ENCODE assay signal across 19 mouse cellular contexts in the genomic region with DNA sequence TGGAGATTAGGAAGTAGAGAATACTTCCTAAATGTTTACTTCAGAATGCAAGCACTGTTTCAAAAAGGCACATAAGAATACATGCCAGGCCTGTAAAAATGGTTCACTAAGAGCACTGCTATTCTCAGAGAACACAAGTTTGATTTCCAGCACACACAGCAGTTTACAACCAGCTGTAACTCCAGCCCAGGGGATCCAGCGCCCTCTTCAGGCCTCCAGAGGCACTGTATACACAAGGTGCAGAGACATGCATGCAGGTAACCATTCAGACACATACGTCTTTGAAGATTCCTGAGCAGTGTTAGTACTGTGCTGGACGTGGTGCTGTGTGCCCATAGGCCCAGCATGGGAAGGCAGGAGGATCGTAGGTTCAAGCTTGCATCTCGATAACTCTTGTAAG. TPM values are rescaled to one million over a fixed set of nuclear protein-coding genes. Genes with fewer than 3 reads are reported as not detected.
A peak's percentile ranks its signal among the peaks of the same experiment; 100 is the strongest.
DNase-seq lines count a peak whose midpoint lies in the region; ATAC-seq and TF ChIP-seq lines count a peak whose summit lies in the region.
"Had no signal": no experiment of that assay in that cellular context is flagged by ENCODE, and none has a peak within 500 bp of the region (broad histone marks: within the 10 kb centered on the region; RNA-seq: fewer than 3 reads in every experiment).

No protein-coding gene starts in this region.

- DNase-seq in cerebellum, adult 2 months = no peak
- DNase-seq in cerebellum, postnatal 10 days = no peak
- DNase-seq in left cerebral cortex, adult 2 months (ENCODE audit: extremely low spot score in 1 of 2, low spot score in 2 of 2) = no peak
- no peak for DNase-seq in left cerebral cortex, postnatal 4 days
- no peak for DNase-seq in testis, postnatal 10 days (ENCODE audit: low spot score)
- DNase-seq in stomach, postnatal 0 days (ENCODE audit: low spot score) = no peak
- no peak for DNase-seq in retina, postnatal 1 day
- DNase-seq: cerebellum, adult 11-12 months; gastrocnemius, postnatal 25 days; heart, postnatal 14 days; kidney, adult 8-10 months; right cerebral cortex, adult 18-20 months had no signal

- no peak overlapping the region for H3K4me3 ChIP-seq in cerebellum, adult 2 months (replicated peaks; ENCODE audit: insufficient read depth, low read depth, low read length)
- no peak overlapping the region for H3K4me3 ChIP-seq in left cerebral cortex, adult 2 months
- no peak overlapping the region for H3K4me3 ChIP-seq in testis, adult 2 months (ENCODE audit: control insufficient read depth, low read depth, low read length)
- no peak overlapping the region for H3K4me3 ChIP-seq in stomach, postnatal 0 days (ENCODE audit: low read depth, low read length)
- H3K4me3 ChIP-seq: embryonic facial prominence, embryonic 12.5 days; limb, embryonic 10.5 days; midbrain, embryonic 15.5 days had no signal

- ATAC-seq in stomach, postnatal 0 days (ENCODE audit: low FRiP score, low TSS enrichment) = peak; percentile 36; the same call in 1 of the 2 replicates
- ATAC-seq: CD4-positive, CD25-positive, alpha-beta regulatory T cell, adult 4 months; midbrain, embryonic 15.5 days had no signal

- TF ChIP-seq EP300 in stomach, postnatal 0 days (optimal IDR thresholded peaks at IDR 0.05) = no peak

- no peak overlapping the region for H3K27ac ChIP-seq in cerebellum, adult 2 months (ENCODE audit: insufficient read depth, low read length)
- H3K27ac ChIP-seq in left cerebral cortex, adult 2 months = no peak overlapping the region
- H3K27ac ChIP-seq in testis, adult 2 months (ENCODE audit: control insufficient read depth, insufficient read depth, low read depth, low read length) = no peak overlapping the region
- no peak overlapping the region for H3K27ac ChIP-seq in stomach, postnatal 0 days (replicated peaks)
- H3K27ac ChIP-seq: embryonic facial prominence, embryonic 12.5 days; hindbrain, embryonic 14.5 days; limb, embryonic 10.5 days; midbrain, embryonic 15.5 days had no signal

- intact Hi-C loops in left cerebral cortex, adult 2 months (cut with DNase I) = no loop called here
- intact Hi-C loops in left cerebral cortex, postnatal 4 days (cut with DNase I) = no loop called here

- TF ChIP-seq POLR2A in cerebellum, adult 2 months (IDR thresholded peaks at IDR 0.05; ENCODE audit: borderline replicate concordance, insufficient read depth, low read length) = no peak
- no peak for TF ChIP-seq POLR2A in testis, adult 2 months (IDR thresholded peaks at IDR 0.05; ENCODE audit: control insufficient read depth, low read depth, low read length)

- WGBS in cerebellum, adult 2 months = 92% methylated on average over 5 of the region's 5 CpGs
- 91% methylated on average over 5 of the region's 5 CpGs for WGBS in stomach, postnatal 0 days

- H3K9me3 ChIP-seq in stomach, postnatal 0 days (ENCODE audit: control insufficient read depth, low read length) = no peaks in the 10 kb centered on the region
- H3K9me3 ChIP-seq: embryonic facial prominence, embryonic 12.5 days; limb, embryonic 10.5 days; midbrain, embryonic 15.5 days had no signal

- 0 out of 2 replicates have a peak, but pooled peaks have one; percentile 5 for TF ChIP-seq CTCF in cerebellum, adult 2 months (IDR thresholded peaks at IDR 0.05; ENCODE audit: borderline replicate concordance, insufficient read depth, low read depth, low read length)
- TF ChIP-seq CTCF in left cerebral cortex, adult 2 months (IDR thresholded peaks at IDR 0.05) = peak; percentile 20
- peak; percentile 26; the same call in 1 of the 2 replicates for TF ChIP-seq CTCF in testis, adult 2 months (IDR thresholded peaks at IDR 0.05; ENCODE audit: control insufficient read depth, insufficient read depth, insufficient replicate concordance, low read depth, low read length)
- TF ChIP-seq CTCF in stomach, postnatal 0 days (IDR thresholded peaks at IDR 0.05; ENCODE audit: low read depth) = peak; percentile 40

- H3K36me3 ChIP-seq in testis, adult 2 months (ENCODE audit: control insufficient read depth, insufficient read depth, low read length) = 0 out of 2 replicates have a peak, but pooled peaks cover 4% of the 10 kb centered on the region
- H3K36me3 ChIP-seq in stomach, postnatal 0 days (ENCODE audit: control insufficient read depth, insufficient read depth, low read length) = peaks cover 24% of the 10 kb centered on the region

- H3K27me3 ChIP-seq in cerebellum, adult 2 months (ENCODE audit: control insufficient read depth, insufficient read depth, low read length) = no peaks in the 10 kb centered on the region
- no peaks in the 10 kb centered on the region for H3K27me3 ChIP-seq in testis, adult 2 months (ENCODE audit: control insufficient read depth, insufficient read depth, low read length)
- H3K27me3 ChIP-seq in stomach, postnatal 0 days (ENCODE audit: control insufficient read depth, insufficient read depth, low read length) = no peaks in the 10 kb centered on the region
- H3K27me3 ChIP-seq: embryonic facial prominence, embryonic 12.5 days; midbrain, embryonic 15.5 days had no signal

- H3K4me1 ChIP-seq in cerebellum, adult 2 months (ENCODE audit: control insufficient read depth, insufficient read depth, low read length) = peaks cover 4% of the 10 kb centered on the region
- no peaks in the 10 kb centered on the region for H3K4me1 ChIP-seq in testis, adult 2 months (ENCODE audit: control insufficient read depth, insufficient read depth, low read length)
- H3K4me1 ChIP-seq in stomach, postnatal 0 days (replicated peaks; ENCODE audit: control insufficient read depth, insufficient read depth) = no peaks in the 10 kb centered on the region
- H3K4me1 ChIP-seq: embryonic facial prominence, embryonic 12.5 days; limb, embryonic 10.5 days; midbrain, embryonic 15.5 days had no signal

- H3K4me2 ChIP-seq in stomach, postnatal 0 days (replicated peaks; ENCODE audit: low read depth) = no peak overlapping the region
- H3K4me2 ChIP-seq: embryonic facial prominence, embryonic 12.5 days; hindbrain, embryonic 14.5 days; midbrain, embryonic 15.5 days had no signal

- no peak overlapping the region for H3K9ac ChIP-seq in stomach, postnatal 0 days (ENCODE audit: low read length)
- H3K9ac ChIP-seq: embryonic facial prominence, embryonic 12.5 days; hindbrain, embryonic 14.5 days; midbrain, embryonic 15.5 days had no signal

RNA-seq across cellular contexts. Expression of a gene that starts 17.1 kb away (rescaled TPM):
- 84.3 and 90.4 TPM in 2 replicates for polyA plus RNA-seq in cerebellum, adult 2 months (2012; rRNA removed)
- 100 to 1,000 TPM; 107 to 111 TPM for total RNA-seq in left cerebral cortex, adult 2 months (2021)
- 100 to 1,000 TPM; 135 to 148 TPM for total RNA-seq in left cerebral cortex, postnatal 4 days (2021)
- polyA plus RNA-seq in testis, adult 2 months (2012; rRNA removed) = 12.8 and 14.8 TPM in 2 replicates
- polyA plus RNA-seq in stomach, postnatal 0 days (2015; fragmentation: Nextera tagmentation; extraction: Ambion mirVana) = 79.5 and 80.7 TPM in 2 replicates

RNA-seq across cellular contexts. Expression of a gene that starts 30.7 kb away (rescaled TPM):
- 0.38 and 0.44 TPM in 2 replicates for polyA plus RNA-seq in cerebellum, adult 2 months (2012; rRNA removed)
- total RNA-seq in left cerebral cortex, adult 2 months (2021) = not detected
- under 1 TPM in 1 of 2 experiments, not detected in 1; 0.16 TPM for total RNA-seq in left cerebral cortex, postnatal 4 days (2021)
- 0.09 TPM in 1 of 2 replicates, not detected in the other for polyA plus RNA-seq in testis, adult 2 months (2012; rRNA removed)
- polyA plus RNA-seq in stomach, postnatal 0 days (2015; fragmentation: Nextera tagmentation; extraction: Ambion mirVana) = not detected in 2 replicates
- total RNA-seq: gastrocnemius, postnatal 25 days; heart, postnatal 14 days; megakaryocyte, adult 5-6 weeks had no signal
- polyA plus RNA-seq: CD4-positive, CD25-positive, alpha-beta regulatory T cell, adult 4 months; embryonic facial prominence, embryonic 12.5 days; hindbrain, embryonic 14.5 days; limb, embryonic 10.5 days had no signal
